Mouse (Mus musculus) liver, embryonic 16.5 days (tissue): ENCODE results near the gene Ffar4. TPM values are rescaled to one million over a fixed set of nuclear protein-coding genes. Genes with fewer than 3 reads are reported as not detected.
A peak's percentile ranks its signal among the peaks of the same experiment; 100 is the strongest.

Source experiments
- ATAC-seq: fragments of 200-750 bp; cut with Nextera tagmentation; 2 replicates; pipeline ENCODE4 v1.8.0; 2017; ENCODE audit warnings: low read depth, mild to moderate bottlenecking, moderate number of reproducible peaks, moderate library complexity
- H3K27ac ChIP-seq: fragments of 300-500 bp; sonication (generic); 2 replicates; pipeline ENCODE4 v1.5.1; 2014; ENCODE audit warnings: mild to moderate bottlenecking, low read length
- H3K27me3 ChIP-seq: fragments of 300-500 bp; sonication (generic); 2 replicates; pipeline ENCODE4 v1.6.1; 2014; ENCODE audit warnings: low read depth, low read length, mixed read lengths; ENCODE audit not compliant: control insufficient read depth, insufficient read depth
- H3K36me3 ChIP-seq: fragments of 300-500 bp; sonication (generic); 2 replicates; pipeline ENCODE4 v1.6.1; 2014; ENCODE audit warnings: mild to moderate bottlenecking; ENCODE audit not compliant: control insufficient read depth, insufficient read depth
- H3K4me1 ChIP-seq: fragments of 300-500 bp; sonication (generic); 2 replicates; pipeline ENCODE4 v1.6.1; 2014; ENCODE audit warnings: low read depth, low read length, mixed read lengths; ENCODE audit not compliant: control insufficient read depth
- H3K4me2 ChIP-seq: fragments of 300-500 bp; sonication (generic); 2 replicates; pipeline ENCODE4 v1.6.1; 2014; ENCODE audit warnings: low read depth, low read length, mixed read lengths
- H3K4me3 ChIP-seq: fragments of 300-500 bp; sonication (generic); 2 replicates; pipeline ENCODE4 v1.5.1; 2014; ENCODE audit warnings: low read depth, mild to moderate bottlenecking, low read length
- H3K9ac ChIP-seq: fragments of 300-500 bp; sonication (generic); 2 replicates; pipeline ENCODE4 v1.6.1; 2014; ENCODE audit warnings: low read depth, low read length
- H3K9me3 ChIP-seq: fragments of 300-500 bp; sonication (generic); replicated peaks from 2 replicates; pipeline ENCODE4 v1.6.1; 2016; ENCODE audit warnings: low read length; ENCODE audit not compliant: control insufficient read depth
- WGBS: fragments of 180-500 bp; shearing (Covaris S2); extraction: QIAGEN DNeasy Blood & Tissue Kit; methylation state at CpG from one replicate; pipeline ENCODE4 v1.1.7; 2014; ENCODE audit not compliant: insufficient replicate concordance; 5-methylcytosine and 5-hydroxymethylcytosine counted together
- polyA plus RNA-seq: library from polyadenylated mRNA; unstranded; fragments of >200 nt; fragmentation: Nextera tagmentation; extraction: Ambion mirVana; gene quantifications from 2 replicates; pipeline ENCODE4 v1.2.1, GENCODE M21; 2015

Gene Ffar4
- polyA plus RNA-seq, 1 experiment from 2014 or later = 0.27 TPM

- no peaks in the 10 kb centered on the region for H3K4me1 ChIP-seq
- H3K4me3 ChIP-seq = no peak overlapping the region
- H3K36me3 ChIP-seq = no peaks in the 10 kb centered on the region
- ATAC-seq = peak; percentile 47; the same call in 1 of the 2 replicates
- H3K9me3 ChIP-seq = no peaks in the 10 kb centered on the region
- WGBS = 62% methylated on average over 5 of the region's 5 CpGs
- H3K27me3 ChIP-seq = peaks cover 19% of the 10 kb centered on the region
- H3K9ac ChIP-seq = no peak overlapping the region
- no peak overlapping the region for H3K27ac ChIP-seq
- H3K4me2 ChIP-seq = no peak overlapping the region
These were observed 23.4 kb downstream of the Ffar4 start for GRCm38 (mm10) chr19:38120123-38120760.

GRCm38 (mm10) chr19:38123921-38124320 lies 27.1 kb downstream of the Ffar4 start:
- H3K9ac ChIP-seq = peak overlapping the region; percentile 47
- H3K4me2 ChIP-seq = no peak overlapping the region
- no peak for ATAC-seq
- no peaks in the 10 kb centered on the region for H3K36me3 ChIP-seq
- H3K27me3 ChIP-seq = peaks cover 20% of the 10 kb centered on the region
- H3K4me3 ChIP-seq = peak overlapping the region; percentile 51
- WGBS = 17% methylated on average over 9 of the region's 9 CpGs
- no peaks in the 10 kb centered on the region for H3K9me3 ChIP-seq
- H3K4me1 ChIP-seq = no peaks in the 10 kb centered on the region; the same call in 1 of the 2 replicates
- H3K27ac ChIP-seq = peak overlapping the region; percentile 57

- peak overlapping the region; percentile 51 for H3K4me3 ChIP-seq
- H3K36me3 ChIP-seq = no peaks in the 10 kb centered on the region
- peak overlapping the region; percentile 96 for H3K27ac ChIP-seq
- no peaks in the 10 kb centered on the region; the same call in 1 of the 2 replicates for H3K4me1 ChIP-seq
- H3K9me3 ChIP-seq = no peaks in the 10 kb centered on the region
- H3K4me2 ChIP-seq = peak overlapping the region; percentile 50
- WGBS = 1% methylated on average over 38 of the region's 77 CpGs
- peaks cover 20% of the 10 kb centered on the region for H3K27me3 ChIP-seq
- ATAC-seq = peak; percentile 78
- H3K9ac ChIP-seq = peak overlapping the region; percentile 63
These were observed 27.7 kb downstream of the Ffar4 start for GRCm38 (mm10) chr19:38124401-38125218.

DNA sequence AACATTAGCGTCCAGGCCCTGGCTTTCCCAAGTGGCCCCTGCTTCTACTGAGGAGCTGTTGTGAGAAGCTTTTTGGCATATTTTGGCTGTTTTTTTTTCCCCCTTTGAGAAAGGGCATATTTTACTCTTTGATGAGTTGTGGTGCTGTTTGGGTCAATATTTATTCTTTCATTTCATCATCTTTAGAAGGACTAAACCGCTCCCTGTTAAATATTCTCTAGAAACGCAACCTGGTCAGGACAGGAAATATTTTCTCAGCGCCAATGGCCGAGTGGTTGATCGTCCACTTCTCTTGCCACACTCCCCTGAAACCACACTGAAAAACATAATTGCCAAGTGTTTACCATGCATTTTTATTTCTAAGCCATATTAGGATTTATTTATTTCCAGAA lies 28.3 kb downstream of the Ffar4 start, which contains the start of gene Rbp4:
Gene Rbp4 (minus strand): TSS at position 63 of the 392 bp plus-strand sequence.
- ATAC-seq = peak; percentile 52
- H3K9me3 ChIP-seq = no peaks in the 10 kb centered on the region
- peak within 1 kb of the TSS; percentile 50 for H3K4me2 ChIP-seq
- 41% methylated on average over 6 of the region's 6 CpGs for WGBS
- H3K27me3 ChIP-seq = peaks cover 20% of the 10 kb centered on the region
- H3K4me3 ChIP-seq = peak within 1 kb of the TSS; percentile 51
- peak within 1 kb of the TSS; percentile 96 for H3K27ac ChIP-seq
- H3K36me3 ChIP-seq = no peaks in the 10 kb centered on the region
- H3K9ac ChIP-seq = peak within 1 kb of the TSS; percentile 63
- no peaks in the 10 kb centered on the region; the same call in 1 of the 2 replicates for H3K4me1 ChIP-seq

DNA sequence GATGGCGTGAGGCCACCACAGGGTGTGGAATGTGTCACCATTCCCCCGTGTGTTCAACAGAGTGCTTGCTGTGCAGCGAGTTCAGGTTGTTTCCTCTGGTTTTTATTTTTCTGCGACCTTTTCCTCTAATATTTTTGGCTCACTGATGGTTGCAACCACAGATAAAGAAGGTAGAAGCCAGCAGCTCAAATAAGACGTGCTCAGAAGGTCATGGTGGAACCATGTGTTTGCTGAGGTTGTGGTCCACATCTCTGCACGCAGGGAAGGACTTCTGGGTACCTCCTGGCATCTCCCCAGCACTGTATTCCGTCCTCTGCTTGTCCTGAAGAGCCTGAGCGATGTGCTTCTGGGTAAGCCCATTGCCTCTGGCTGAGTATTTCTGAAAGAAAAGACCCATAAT lies 29.8 kb downstream of the Ffar4 start:
- no peak for ATAC-seq
- Histone ChIP-seq H3K4me1 (no peaks in the 10 kb centered on the region; the same call in 1 of the 2 replicates), H3K9me3 (no peaks in the 10 kb centered on the region), H3K4me2 (no peak overlapping the region), H3K27me3 (peaks cover 20% of the 10 kb centered on the region), H3K4me3 (no peak overlapping the region), H3K9ac (no peak overlapping the region), H3K27ac (no peak overlapping the region), H3K36me3 (no peaks in the 10 kb centered on the region)
- 38% methylated on average over 8 of the region's 8 CpGs for WGBS

DNA sequence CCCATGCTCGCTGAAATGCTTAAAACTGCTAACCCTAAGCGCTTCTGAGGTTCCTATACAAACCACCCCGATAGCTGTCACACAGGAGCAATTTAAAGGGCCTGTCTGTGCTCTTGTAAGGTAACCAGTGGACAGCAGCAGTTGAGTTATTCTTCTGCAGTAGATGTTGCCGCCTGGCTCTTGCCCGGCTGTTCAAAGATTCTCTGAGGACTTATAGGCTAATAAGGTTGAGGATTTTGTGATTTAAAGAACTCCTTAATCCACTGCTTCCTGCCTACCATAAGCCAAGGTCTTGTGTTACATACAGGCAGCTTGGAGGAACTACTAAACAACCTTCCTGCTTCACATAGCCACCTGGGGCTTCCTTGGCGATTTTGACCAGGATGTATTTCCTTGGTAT lies 35.6 kb downstream of the Ffar4 start, which contains the start of gene Pde6c:
Gene Pde6c (plus strand): TSS at position 301 of the 400 bp plus-strand sequence.
- Histone ChIP-seq H3K4me2 (no peak within 1 kb of the TSS), H3K9ac (no peak within 1 kb of the TSS), H3K36me3 (no peaks in the 10 kb centered on the region), H3K27me3 (no peaks in the 10 kb centered on the region), H3K4me1 (peaks cover 3% of the 10 kb centered on the region; the same call in 1 of the 2 replicates), H3K9me3 (no peaks in the 10 kb centered on the region), H3K4me3 (no peak within 1 kb of the TSS), H3K27ac (peak within 1 kb of the TSS; percentile 61)
- WGBS = 51% methylated on average over 6 of the region's 6 CpGs
- ATAC-seq = no peak

GRCm38 (mm10) chr19:38133986-38134385 lies 37.1 kb downstream of the Ffar4 start:
- H3K4me2 ChIP-seq = peak overlapping the region; percentile 27
- no peaks in the 10 kb centered on the region for H3K27me3 ChIP-seq
- H3K9me3 ChIP-seq = no peaks in the 10 kb centered on the region
- peak; percentile 89 for ATAC-seq
- no peaks in the 10 kb centered on the region for H3K36me3 ChIP-seq
- 42% methylated on average over 11 of the region's 11 CpGs for WGBS
- H3K4me3 ChIP-seq = no peak overlapping the region
- no peak overlapping the region for H3K9ac ChIP-seq
- H3K4me1 ChIP-seq = peaks cover 3% of the 10 kb centered on the region; the same call in 1 of the 2 replicates
- peak overlapping the region; percentile 61 for H3K27ac ChIP-seq

DNA sequence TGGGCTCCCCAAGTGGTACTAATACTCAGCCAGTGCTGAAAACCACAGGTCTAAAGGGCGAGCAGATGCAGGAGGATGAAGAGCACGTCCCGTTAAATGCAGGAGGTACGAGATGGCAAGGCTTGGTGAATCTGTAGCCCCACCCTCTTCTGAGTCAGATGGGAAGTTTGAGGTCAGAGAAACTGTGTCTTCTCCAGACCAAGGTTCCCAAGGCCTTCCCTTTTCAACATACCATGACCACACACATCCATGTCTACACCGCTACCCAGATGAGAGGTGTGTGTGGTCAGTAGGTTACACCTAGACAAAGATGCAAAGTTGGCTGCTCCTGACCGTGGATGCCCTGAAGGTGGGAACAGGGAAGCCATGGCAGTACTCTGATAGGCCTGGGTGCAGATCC lies 37.9 kb downstream of the Ffar4 start:
- peaks cover 3% of the 10 kb centered on the region; the same call in 1 of the 2 replicates for H3K4me1 ChIP-seq
- WGBS = 39% methylated on average over 6 of the region's 6 CpGs
- ATAC-seq = no peak
- H3K27me3 ChIP-seq = no peaks in the 10 kb centered on the region
- H3K27ac ChIP-seq = peak overlapping the region; percentile 33; the same call in 1 of the 2 replicates
- H3K9ac ChIP-seq = no peak overlapping the region
- no peak overlapping the region for H3K4me2 ChIP-seq
- H3K36me3 ChIP-seq = no peaks in the 10 kb centered on the region
- no peak overlapping the region for H3K4me3 ChIP-seq
- H3K9me3 ChIP-seq = no peaks in the 10 kb centered on the region
